Mouse (Mus musculus): Measurements from ENCODE around the gene Aurkc. TPM values are rescaled to one million over a fixed set of nuclear protein-coding genes. Genes with fewer than 3 reads are reported as not detected.
"Not testable (repeated sequence)": the region's sequence is repeated elsewhere in the genome, so short reads cannot be mapped to it uniquely, and the experiment has no call there.

The Aurkc gene
- polyA plus RNA-seq (2012; rRNA removed), result 0.18 TPM in 1 of 2 replicates, not detected in the other

DNA sequence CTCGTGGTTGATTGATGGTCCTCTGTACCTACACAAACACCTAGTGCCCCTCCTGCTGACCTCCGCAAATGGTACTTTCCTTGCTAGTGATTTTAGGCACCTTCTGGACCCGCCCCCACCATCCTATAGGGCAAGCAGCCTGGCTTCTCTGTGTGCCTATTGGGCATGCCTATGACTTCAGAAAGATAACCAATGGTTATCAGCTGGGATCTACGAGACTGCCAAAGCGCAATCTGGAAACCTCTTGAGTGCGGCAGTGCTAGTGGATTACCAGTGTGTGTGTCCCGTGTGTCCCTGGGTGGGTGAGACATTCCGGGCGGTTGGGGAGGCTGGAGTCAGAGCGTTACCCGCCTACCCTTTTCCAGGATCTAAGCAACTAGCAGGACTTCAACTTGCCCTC is at the start of gene Aurkc:
Aurkc (plus strand) TSS at position 50 of the 400 bp plus-strand sequence.
- 85% methylated on average over 11 of the region's 11 CpGs for WGBS

DNA sequence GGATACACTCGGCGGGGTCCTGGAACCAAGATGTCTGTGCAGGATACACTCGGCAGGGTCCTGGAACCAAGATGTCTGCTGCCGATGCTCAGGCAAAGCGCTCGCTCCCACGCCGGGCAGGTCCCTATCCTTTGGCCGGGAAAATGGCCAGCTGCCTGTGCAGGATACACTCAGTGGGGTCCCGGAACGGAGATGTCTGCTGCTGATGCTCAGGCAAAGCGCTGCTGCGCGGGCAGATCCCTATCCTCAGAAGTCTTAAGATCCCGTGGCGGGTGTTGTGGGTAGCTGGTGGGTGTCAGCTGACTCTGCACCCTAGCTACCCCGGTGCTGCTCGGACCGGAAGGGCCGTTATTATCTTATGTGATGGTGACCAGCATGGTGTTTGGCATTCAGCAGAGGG is 47.0 kb upstream of the Aurkc start:
- not testable (repeated sequence) for DNase-seq; H3K27ac ChIP-seq (ENCODE audit: control insufficient read depth, insufficient read depth, low read length); H3K27me3 ChIP-seq (ENCODE audit: control insufficient read depth, insufficient read depth, low read length); H3K4me1 ChIP-seq (replicated peaks; ENCODE audit: control insufficient read depth, insufficient read depth, low read length); H3K36me3 ChIP-seq (ENCODE audit: control insufficient read depth, insufficient read depth, low read length); H3K4me3 ChIP-seq (ENCODE audit: control insufficient read depth, insufficient read depth, low read length)
- 93% methylated on average over 20 of the region's 20 CpGs for WGBS

More for the DNA sequence above, at the start of gene Aurkc:
- H3K27me3 ChIP-seq (ENCODE audit: control insufficient read depth, insufficient read depth, low read length); H3K4me3 ChIP-seq (ENCODE audit: control insufficient read depth, insufficient read depth, low read length); H3K27ac ChIP-seq (ENCODE audit: control insufficient read depth, insufficient read depth, low read length); H3K4me1 ChIP-seq (replicated peaks; ENCODE audit: control insufficient read depth, insufficient read depth, low read length); DNase-seq; H3K36me3 ChIP-seq (ENCODE audit: control insufficient read depth, insufficient read depth, low read length): not testable (repeated sequence)

DNA sequence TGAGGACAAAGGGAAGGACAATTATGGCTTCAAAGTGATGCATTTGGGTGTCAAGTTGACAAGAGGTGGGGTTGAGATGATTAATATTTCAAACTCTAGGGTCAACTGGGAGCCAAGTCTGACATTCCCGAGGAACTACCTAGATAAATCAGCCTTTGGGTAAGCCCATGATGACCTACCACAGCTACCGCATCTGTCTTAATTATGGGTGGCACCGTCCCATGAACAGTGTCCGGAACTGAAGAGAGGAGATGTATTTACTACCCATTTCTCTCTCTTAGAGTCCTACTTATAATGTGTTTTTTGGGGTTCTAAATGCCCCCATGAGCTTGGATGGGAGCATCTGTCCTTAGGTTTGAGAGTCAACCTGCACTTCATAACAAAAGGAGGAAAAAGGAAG is 38.5 kb upstream of the Aurkc start:
- Histone ChIP-seq H3K36me3 (ENCODE audit: control insufficient read depth, insufficient read depth, low read length) (no peaks in the 10 kb centered on the region), H3K27me3 (ENCODE audit: control insufficient read depth, insufficient read depth, low read length) (no peaks in the 10 kb centered on the region), H3K27ac (ENCODE audit: control insufficient read depth, insufficient read depth, low read length) (no peak overlapping the region), H3K4me1 (replicated peaks; ENCODE audit: control insufficient read depth, insufficient read depth, low read length) (no peaks in the 10 kb centered on the region), H3K4me3 (ENCODE audit: control insufficient read depth, insufficient read depth, low read length) (no peak overlapping the region)
- DNase-seq, result no peak
- no peak for TF ChIP-seq POLR2A (IDR thresholded peaks at IDR 0.05; ENCODE audit: control insufficient read depth, extremely low read depth, insufficient read depth, low read length, poor library complexity)
- no peak for TF ChIP-seq CTCF (IDR thresholded peaks at IDR 0.05; ENCODE audit: borderline replicate concordance, control insufficient read depth, extremely low read depth, insufficient read depth, low read length, poor library complexity)
- WGBS, result 93% methylated on average over 4 of the region's 4 CpGs

DNA sequence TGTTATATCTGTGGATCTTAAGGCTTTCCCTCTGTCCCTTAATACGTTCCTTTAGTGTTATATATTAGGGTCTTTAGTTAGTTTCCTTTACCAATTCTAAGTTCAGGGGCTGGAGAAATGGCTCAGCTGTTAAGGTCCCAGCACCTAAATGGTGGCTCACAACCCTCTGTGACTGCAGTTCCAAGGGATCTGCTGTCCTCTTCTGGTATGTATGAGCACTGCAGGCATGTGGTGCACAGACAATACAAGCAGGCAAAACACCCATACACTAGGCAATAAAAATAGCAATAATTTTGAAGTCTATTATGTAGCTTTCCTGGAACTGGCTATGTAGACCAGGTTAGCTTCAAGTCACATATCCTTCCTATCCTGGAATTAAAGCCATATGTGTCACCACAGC is 36.5 kb upstream of the Aurkc start:
- Histone ChIP-seq H3K27ac (ENCODE audit: control insufficient read depth, insufficient read depth, low read length) (no peak overlapping the region), H3K4me3 (ENCODE audit: control insufficient read depth, insufficient read depth, low read length) (no peak overlapping the region), H3K36me3 (ENCODE audit: control insufficient read depth, insufficient read depth, low read length) (no peaks in the 10 kb centered on the region), H3K27me3 (ENCODE audit: control insufficient read depth, insufficient read depth, low read length) (no peaks in the 10 kb centered on the region), H3K4me1 (replicated peaks; ENCODE audit: control insufficient read depth, insufficient read depth, low read length) (no peaks in the 10 kb centered on the region)
- no peak for TF ChIP-seq POLR2A (IDR thresholded peaks at IDR 0.05; ENCODE audit: control insufficient read depth, extremely low read depth, insufficient read depth, low read length, poor library complexity)
- no peak for DNase-seq
- WGBS, result 89% methylated on average over 1 of the region's 1 CpGs

DNA sequence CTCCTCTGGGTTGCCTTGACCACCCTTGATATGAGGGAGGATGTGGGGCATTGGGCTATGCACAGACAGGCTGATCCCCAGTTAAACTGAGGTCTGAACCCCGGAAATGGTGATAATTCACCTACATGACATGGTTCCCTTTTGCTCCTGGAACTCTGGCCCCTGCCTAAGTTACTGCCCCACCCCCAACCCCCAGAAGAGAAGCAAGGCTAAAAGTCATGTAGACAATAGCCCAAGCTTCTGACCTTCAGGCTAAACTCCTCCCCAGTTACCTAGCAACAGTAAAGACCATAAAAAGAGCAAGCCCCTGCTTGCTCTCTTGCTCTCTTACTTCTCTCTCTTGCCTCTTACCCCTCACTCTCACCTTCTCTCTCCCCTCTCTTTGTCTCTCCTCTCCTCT is 21.5 kb upstream of the Aurkc start:
- Histone ChIP-seq H3K4me3 (ENCODE audit: control insufficient read depth, insufficient read depth, low read length) (no peak overlapping the region), H3K36me3 (ENCODE audit: control insufficient read depth, insufficient read depth, low read length) (no peaks in the 10 kb centered on the region), H3K27ac (ENCODE audit: control insufficient read depth, insufficient read depth, low read length) (no peak overlapping the region), H3K4me1 (replicated peaks; ENCODE audit: control insufficient read depth, insufficient read depth, low read length) (no peaks in the 10 kb centered on the region), H3K27me3 (ENCODE audit: control insufficient read depth, insufficient read depth, low read length) (no peaks in the 10 kb centered on the region)
- 77% methylated on average over 1 of the region's 1 CpGs for WGBS
- no peak for DNase-seq
- no peak for TF ChIP-seq CTCF (IDR thresholded peaks at IDR 0.05; ENCODE audit: borderline replicate concordance, control insufficient read depth, extremely low read depth, insufficient read depth, low read length, poor library complexity)
- no peak for TF ChIP-seq POLR2A (IDR thresholded peaks at IDR 0.05; ENCODE audit: control insufficient read depth, extremely low read depth, insufficient read depth, low read length, poor library complexity)

DNA sequence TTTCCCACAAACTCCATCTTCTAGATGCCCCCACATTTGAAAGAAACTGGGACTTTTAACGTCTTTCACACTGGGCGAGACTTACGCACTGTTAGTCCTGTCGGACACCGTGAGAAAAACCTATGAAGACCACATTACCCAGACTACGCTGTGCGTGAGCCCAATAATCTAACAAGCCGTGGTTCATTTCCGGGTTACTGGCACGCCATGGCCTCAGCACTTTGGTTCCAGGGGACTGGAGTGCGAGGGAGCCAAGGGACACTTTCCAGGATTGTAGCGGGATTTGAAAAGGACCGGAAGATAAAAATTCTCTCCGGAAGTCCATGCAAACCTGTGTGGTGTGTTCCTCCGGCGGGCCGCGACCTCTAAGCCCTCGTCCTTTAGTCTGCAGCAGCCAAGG is 18.2 kb upstream of the Aurkc start:
- Histone ChIP-seq H3K4me1 (replicated peaks; ENCODE audit: control insufficient read depth, insufficient read depth, low read length) (no peaks in the 10 kb centered on the region), H3K27ac (ENCODE audit: control insufficient read depth, insufficient read depth, low read length) (no peak overlapping the region), H3K36me3 (ENCODE audit: control insufficient read depth, insufficient read depth, low read length) (no peaks in the 10 kb centered on the region), H3K27me3 (ENCODE audit: control insufficient read depth, insufficient read depth, low read length) (no peaks in the 10 kb centered on the region), H3K4me3 (ENCODE audit: control insufficient read depth, insufficient read depth, low read length) (no peak overlapping the region)
- DNase-seq, result no peak
- no peak for TF ChIP-seq CTCF (IDR thresholded peaks at IDR 0.05; ENCODE audit: borderline replicate concordance, control insufficient read depth, extremely low read depth, insufficient read depth, low read length, poor library complexity)
- no peak for TF ChIP-seq POLR2A (IDR thresholded peaks at IDR 0.05; ENCODE audit: control insufficient read depth, extremely low read depth, insufficient read depth, low read length, poor library complexity)
- 94% methylated on average over 19 of the region's 19 CpGs for WGBS

DNA sequence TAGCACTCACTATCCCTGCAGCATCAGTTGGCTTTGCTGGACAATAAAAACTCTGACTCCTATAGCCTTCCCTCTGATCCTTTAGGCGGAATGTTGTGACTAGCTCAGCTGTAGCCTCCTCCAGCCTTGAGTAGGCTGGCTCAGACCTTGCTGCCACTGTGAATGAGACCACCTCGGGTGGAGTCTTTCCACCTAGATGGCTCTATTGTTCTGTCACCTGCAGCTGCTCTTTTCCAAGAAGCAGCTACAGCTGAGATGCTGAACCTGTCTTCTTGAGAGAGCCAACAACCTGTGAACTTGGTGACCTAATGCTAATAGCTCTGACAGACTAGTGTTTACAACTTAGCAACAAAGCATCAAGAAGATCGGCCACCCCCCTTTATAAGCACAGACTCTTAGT is 3.8 kb downstream of the Aurkc start:
- H3K27me3 ChIP-seq (ENCODE audit: control insufficient read depth, insufficient read depth, low read length); H3K36me3 ChIP-seq (ENCODE audit: control insufficient read depth, insufficient read depth, low read length); H3K4me1 ChIP-seq (replicated peaks; ENCODE audit: control insufficient read depth, insufficient read depth, low read length); DNase-seq; H3K4me3 ChIP-seq (ENCODE audit: control insufficient read depth, insufficient read depth, low read length); H3K27ac ChIP-seq (ENCODE audit: control insufficient read depth, insufficient read depth, low read length): not testable (repeated sequence)
- WGBS, result 53% methylated on average over 3 of the region's 3 CpGs

DNA sequence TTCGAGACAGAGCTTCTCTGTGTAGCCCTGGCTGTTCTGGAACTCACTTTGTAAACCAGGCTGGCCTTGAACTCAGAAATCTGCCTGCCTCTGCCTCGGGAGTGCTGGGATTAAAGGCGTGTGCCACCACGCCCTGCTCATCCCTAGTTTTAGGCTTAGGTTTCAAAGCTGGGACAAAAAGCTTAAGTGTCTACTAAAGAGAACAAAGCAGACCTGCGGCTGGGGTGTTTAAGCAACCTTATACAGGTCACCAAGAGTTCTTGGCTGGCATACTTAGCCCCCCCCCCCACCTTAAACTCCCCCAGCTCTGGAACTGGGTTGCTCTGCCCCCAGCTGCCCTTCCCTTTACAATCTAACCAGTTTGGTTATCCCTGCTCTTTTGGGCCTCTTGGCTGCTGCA is 10.3 kb downstream of the Aurkc start:
- 77% methylated on average over 5 of the region's 5 CpGs for WGBS
- H3K4me1 ChIP-seq (replicated peaks; ENCODE audit: control insufficient read depth, insufficient read depth, low read length); H3K27me3 ChIP-seq (ENCODE audit: control insufficient read depth, insufficient read depth, low read length); H3K27ac ChIP-seq (ENCODE audit: control insufficient read depth, insufficient read depth, low read length); H3K36me3 ChIP-seq (ENCODE audit: control insufficient read depth, insufficient read depth, low read length); H3K4me3 ChIP-seq (ENCODE audit: control insufficient read depth, insufficient read depth, low read length); DNase-seq: not testable (repeated sequence)
